Mouse (Mus musculus) kidney, embryonic 14.5 days (tissue): ENCODE measurements around the gene Il5. TPM values are rescaled to one million over a fixed set of nuclear protein-coding genes. Genes with fewer than 3 reads are reported as not detected.

Source experiments
- ATAC-seq: fragments of 200-750 bp; cut with Nextera tagmentation; 2 replicates; pipeline ENCODE4 v1.8.0; 2017; ENCODE audit warnings: moderate number of reproducible peaks, mild to moderate bottlenecking, moderate TSS enrichment, moderate library complexity; ENCODE audit not compliant: low FRiP score, low TSS enrichment
- H3K27ac ChIP-seq: fragments of 300-500 bp; sonication (generic); 2 replicates; pipeline ENCODE4 v1.5.1; 2014; ENCODE audit warnings: low read depth, mild to moderate bottlenecking, low read length, moderate library complexity, mixed read lengths
- H3K27me3 ChIP-seq: fragments of 300-500 bp; sonication (generic); 2 replicates; pipeline ENCODE4 v1.6.1; 2014; ENCODE audit warnings: mild to moderate bottlenecking, low read length; ENCODE audit not compliant: control insufficient read depth, insufficient read depth
- H3K36me3 ChIP-seq: fragments of 300-500 bp; sonication (generic); 2 replicates; pipeline ENCODE4 v1.6.1; 2014; ENCODE audit warnings: low read length, mixed read lengths; ENCODE audit not compliant: control insufficient read depth, insufficient read depth
- H3K4me1 ChIP-seq: fragments of 300-500 bp; sonication (generic); 2 replicates; pipeline ENCODE4 v1.6.1; 2014; ENCODE audit warnings: low read length, mixed read lengths; ENCODE audit not compliant: control insufficient read depth, insufficient read depth
- H3K4me2 ChIP-seq: fragments of 300-500 bp; sonication (generic); replicated peaks from 2 replicates; pipeline ENCODE4 v1.6.1; 2014; ENCODE audit warnings: low read depth, mild to moderate bottlenecking, low read length
- H3K4me3 ChIP-seq: fragments of 300-500 bp; sonication (generic); 2 replicates; pipeline ENCODE4 v1.5.1; 2014; ENCODE audit warnings: mild to moderate bottlenecking, low read length
- H3K9ac ChIP-seq: fragments of 300-500 bp; sonication (generic); 2 replicates; pipeline ENCODE4 v1.6.1; 2014; ENCODE audit warnings: low read depth, mild to moderate bottlenecking, low read length, moderate library complexity
- H3K9me3 ChIP-seq: fragments of 300-500 bp; sonication (generic); 2 replicates; pipeline ENCODE4 v1.6.1; 2016; ENCODE audit warnings: low read length; ENCODE audit not compliant: control insufficient read depth
- WGBS: fragments of 180-500 bp; shearing (Covaris S2); extraction: QIAGEN DNeasy Blood & Tissue Kit; methylation state at CpG from one replicate; pipeline ENCODE4 v1.1.7; 2014; 5-methylcytosine and 5-hydroxymethylcytosine counted together
- polyA plus RNA-seq: library from polyadenylated mRNA; unstranded; fragments of >200 nt; fragmentation: Nextera tagmentation; extraction: Ambion mirVana; gene quantifications from 2 replicates; pipeline ENCODE4 v1.2.1, GENCODE M21; 2014

The Il5 gene
- not detected in 2 replicates for polyA plus RNA-seq

DNA sequence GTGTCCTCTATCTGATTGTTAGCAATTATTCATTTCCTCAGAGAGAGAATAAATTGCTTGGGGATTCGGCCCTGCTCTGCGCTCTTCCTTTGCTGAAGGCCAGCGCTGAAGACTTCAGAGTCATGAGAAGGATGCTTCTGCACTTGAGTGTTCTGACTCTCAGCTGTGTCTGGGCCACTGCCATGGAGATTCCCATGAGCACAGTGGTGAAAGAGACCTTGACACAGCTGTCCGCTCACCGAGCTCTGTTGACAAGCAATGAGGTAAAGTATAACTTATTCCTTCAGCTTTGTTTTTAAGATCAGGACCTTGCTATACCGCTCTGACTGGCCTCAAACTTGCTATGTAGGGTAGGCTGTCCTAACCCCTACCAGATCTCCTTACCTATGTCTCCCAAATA lies at the start of gene Il5:
Gene Il5 (plus strand): TSS at position 80 of the 400 bp plus-strand sequence.
- no peak for ATAC-seq
- Histone ChIP-seq H3K4me2 (no peak within 1 kb of the TSS), H3K9ac (no peak within 1 kb of the TSS), H3K27me3 (no peaks in the 10 kb centered on the region), H3K9me3 (no peaks in the 10 kb centered on the region), H3K36me3 (no peaks in the 10 kb centered on the region), H3K4me3 (no peak within 1 kb of the TSS), H3K27ac (no peak within 1 kb of the TSS), H3K4me1 (no peaks in the 10 kb centered on the region)
- whole genome bisulfite sequencing: 72% methylated on average over 6 of the region's 6 CpGs

DNA sequence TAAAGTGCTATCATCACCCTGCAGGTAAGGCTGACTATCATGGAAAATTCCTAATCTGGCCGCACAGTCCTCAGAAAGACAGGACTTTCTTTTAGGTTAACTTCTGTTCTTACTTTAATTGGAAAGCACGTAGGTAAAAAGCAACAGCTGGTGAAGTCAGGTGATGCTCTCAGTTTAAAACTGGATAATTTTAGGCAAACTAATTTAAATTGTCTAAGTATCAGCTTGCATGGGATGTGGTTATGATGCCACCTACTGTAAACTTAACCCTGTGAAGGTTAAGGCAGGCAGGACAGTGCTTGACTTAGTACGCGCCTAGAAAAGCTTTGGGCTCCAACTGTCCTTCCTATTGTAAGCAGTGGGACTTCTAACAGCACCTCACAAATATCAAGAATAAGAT lies 49.2 kb upstream of the Il5 start:
- WGBS: 96% methylated on average over 4 of the region's 4 CpGs
- no peak for ATAC-seq
- H3K36me3 ChIP-seq: peaks cover 54% of the 10 kb centered on the region

DNA sequence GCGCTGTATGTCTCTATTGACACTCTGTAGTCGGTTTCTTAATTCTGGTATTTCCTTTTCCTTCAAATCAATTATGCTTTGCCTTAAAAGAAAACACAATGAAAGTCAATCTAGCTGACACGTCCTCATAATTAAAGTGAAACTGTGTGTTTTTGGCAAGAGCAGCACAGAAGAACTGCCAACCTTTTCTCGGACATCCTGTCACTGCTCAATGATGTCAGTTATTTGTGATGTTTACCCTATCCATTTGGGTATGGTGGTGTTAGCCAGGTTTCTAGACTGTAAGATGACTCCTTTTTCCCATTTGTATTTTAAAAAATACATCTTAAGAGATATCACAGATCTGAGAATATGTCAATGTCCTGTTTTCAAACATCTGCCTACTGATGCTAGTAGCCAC lies 40.5 kb upstream of the Il5 start:
- Histone ChIP-seq H3K4me2 (no peak overlapping the region), H3K9me3 (no peaks in the 10 kb centered on the region), H3K36me3 (peaks cover 50% of the 10 kb centered on the region), H3K4me1 (no peaks in the 10 kb centered on the region), H3K27me3 (no peaks in the 10 kb centered on the region), H3K4me3 (no peak overlapping the region), H3K9ac (no peak overlapping the region), H3K27ac (no peak overlapping the region)
- no peak for ATAC-seq
- 82% methylated on average over 4 of the region's 4 CpGs for WGBS

More for the DNA sequence above, 49.2 kb upstream of the Il5 start:
- Histone ChIP-seq H3K4me1 (no peaks in the 10 kb centered on the region), H3K9ac (no peak overlapping the region), H3K9me3 (no peaks in the 10 kb centered on the region), H3K27ac (no peak overlapping the region), H3K27me3 (no peaks in the 10 kb centered on the region), H3K4me2 (no peak overlapping the region), H3K4me3 (no peak overlapping the region)

DNA sequence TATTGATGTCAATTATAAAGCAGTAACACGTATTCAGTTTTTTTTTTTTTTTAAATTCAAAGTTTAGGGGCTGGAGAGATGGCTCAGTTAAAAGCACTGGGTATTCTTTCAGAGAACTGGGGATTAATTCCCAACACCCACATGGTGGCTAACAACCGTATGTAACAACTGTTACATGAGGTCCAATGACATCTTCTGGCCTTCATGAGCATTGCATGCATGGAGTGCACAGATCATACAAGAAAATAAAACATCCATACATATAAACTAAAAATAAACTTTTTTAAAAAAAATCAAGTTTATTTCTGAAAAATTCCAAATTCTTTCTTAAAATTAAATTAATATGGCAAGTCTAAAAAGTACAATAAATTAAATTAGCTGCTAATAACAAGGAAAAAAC lies 38.9 kb upstream of the Il5 start:
- Histone ChIP-seq H3K4me3 (no peak overlapping the region), H3K36me3 (peaks cover 48% of the 10 kb centered on the region)

DNA sequence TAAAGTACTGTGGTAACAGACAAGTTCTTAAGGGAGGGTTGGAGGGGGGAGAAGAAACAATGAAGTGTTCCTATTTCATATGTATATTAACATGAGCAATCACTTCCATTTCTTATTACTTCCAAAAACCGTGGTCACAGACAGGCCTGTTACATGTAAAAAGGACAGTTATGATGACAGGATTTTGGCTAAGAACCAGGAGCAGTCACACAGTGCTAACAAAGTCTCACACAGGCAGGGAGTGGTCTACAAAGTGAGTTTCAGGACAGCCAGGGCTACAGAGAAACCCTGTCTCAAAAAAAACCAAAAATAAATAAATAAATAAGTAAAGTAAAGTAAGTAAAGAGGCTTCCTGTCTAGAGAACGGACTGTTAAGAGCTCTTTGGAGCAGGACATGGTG lies 38.4 kb upstream of the Il5 start:
- 77% methylated on average over 2 of the region's 2 CpGs for WGBS

More for the DNA sequence above, 38.9 kb upstream of the Il5 start:
- H3K4me1 ChIP-seq: no peaks in the 10 kb centered on the region
- ATAC-seq: no peak
- no peaks in the 10 kb centered on the region for H3K9me3 ChIP-seq
- H3K27ac ChIP-seq: no peak overlapping the region
- no peaks in the 10 kb centered on the region for H3K27me3 ChIP-seq
- 96% methylated on average over 2 of the region's 2 CpGs for WGBS
- no peak overlapping the region for H3K4me2 ChIP-seq
- H3K9ac ChIP-seq: no peak overlapping the region

DNA sequence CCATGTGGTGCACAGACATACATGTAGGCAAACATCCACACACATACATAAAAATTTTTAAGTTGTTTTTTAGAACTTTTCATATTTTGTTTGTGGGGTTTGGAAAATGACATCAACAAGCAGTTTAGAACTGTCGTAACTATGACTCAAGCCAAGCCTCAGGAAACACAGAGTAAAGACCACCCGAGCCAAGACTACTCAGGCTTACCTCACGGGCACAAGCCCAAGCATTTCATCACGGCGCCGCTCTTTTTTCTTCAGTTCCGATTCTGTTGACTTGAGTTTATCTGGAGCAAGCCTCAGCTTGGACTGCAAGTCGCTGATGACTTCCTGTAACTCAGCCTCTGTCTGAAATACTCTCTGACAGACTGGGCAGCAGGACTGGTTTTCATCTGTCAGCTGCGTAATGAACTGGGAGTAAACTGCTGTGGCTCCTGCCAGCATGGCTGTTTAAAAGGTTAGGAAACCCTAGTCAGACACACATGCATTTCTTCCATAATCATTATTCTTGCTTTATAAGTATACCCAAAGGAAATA lies 37.5 kb upstream of the Il5 start:
- Histone ChIP-seq H3K9ac (no peak overlapping the region), H3K36me3 (peaks cover 49% of the 10 kb centered on the region), H3K4me1 (no peaks in the 10 kb centered on the region), H3K9me3 (no peaks in the 10 kb centered on the region), H3K4me2 (no peak overlapping the region), H3K4me3 (no peak overlapping the region), H3K27ac (no peak overlapping the region), H3K27me3 (no peaks in the 10 kb centered on the region)
- no peak for ATAC-seq
- 92% methylated on average over 9 of the region's 9 CpGs for WGBS

More for the DNA sequence above, 38.4 kb upstream of the Il5 start:
- Histone ChIP-seq H3K9ac (no peak overlapping the region), H3K4me3 (no peak overlapping the region), H3K4me2 (no peak overlapping the region), H3K27ac (no peak overlapping the region), H3K9me3 (no peaks in the 10 kb centered on the region), H3K36me3 (peaks cover 45% of the 10 kb centered on the region), H3K27me3 (no peaks in the 10 kb centered on the region), H3K4me1 (no peaks in the 10 kb centered on the region)
- ATAC-seq: no peak

DNA sequence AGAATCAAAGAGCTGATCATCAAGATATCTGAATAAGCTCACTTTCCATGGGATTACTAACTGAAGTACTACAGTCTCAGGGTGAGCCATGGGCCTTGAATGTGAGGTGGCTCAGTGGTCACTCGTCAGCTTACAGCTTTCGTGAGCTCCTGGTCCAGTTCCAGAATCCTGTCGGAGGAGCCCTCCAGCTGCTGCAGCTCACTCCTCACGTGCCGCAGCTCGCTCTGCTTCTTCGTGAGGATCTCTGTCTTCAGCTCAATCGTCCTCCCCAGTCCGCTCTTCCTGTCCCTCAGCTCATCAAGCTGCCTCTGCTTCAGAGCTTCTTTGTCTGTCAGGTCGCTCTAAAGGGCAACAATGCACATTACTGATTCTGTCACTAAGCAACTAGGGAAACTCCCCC lies 28.6 kb upstream of the Il5 start:
- Histone ChIP-seq H3K4me3 (no peak overlapping the region), H3K9ac (no peak overlapping the region), H3K27ac (no peak overlapping the region), H3K27me3 (no peaks in the 10 kb centered on the region), H3K36me3 (peaks cover 42% of the 10 kb centered on the region), H3K9me3 (no peaks in the 10 kb centered on the region), H3K4me2 (no peak overlapping the region), H3K4me1 (no peaks in the 10 kb centered on the region)
- 56% methylated on average over 10 of the region's 10 CpGs for WGBS
- ATAC-seq: no peak

DNA sequence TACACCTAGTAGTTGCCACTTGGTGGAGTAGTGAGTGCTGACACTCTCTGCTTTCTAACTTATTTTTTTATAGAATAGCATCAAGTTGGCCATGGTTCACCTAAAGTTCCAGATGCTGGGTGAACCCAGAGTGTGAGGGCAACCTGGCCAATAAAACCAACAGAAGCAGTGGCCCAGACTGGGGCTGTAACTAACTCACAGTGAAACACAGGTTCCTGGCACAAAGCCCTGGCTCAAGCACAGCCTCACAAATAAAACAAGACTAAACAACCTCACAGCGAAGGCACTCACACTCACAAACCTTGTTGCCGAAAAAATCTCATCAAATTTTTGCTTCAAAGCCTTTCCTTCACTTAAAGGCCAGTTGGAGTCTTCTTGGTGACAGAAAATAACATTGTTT lies 22.1 kb upstream of the Il5 start:
- H3K36me3 ChIP-seq: peaks cover 47% of the 10 kb centered on the region
- no peak for ATAC-seq
- WGBS: 95% methylated on average over 2 of the region's 2 CpGs

DNA sequence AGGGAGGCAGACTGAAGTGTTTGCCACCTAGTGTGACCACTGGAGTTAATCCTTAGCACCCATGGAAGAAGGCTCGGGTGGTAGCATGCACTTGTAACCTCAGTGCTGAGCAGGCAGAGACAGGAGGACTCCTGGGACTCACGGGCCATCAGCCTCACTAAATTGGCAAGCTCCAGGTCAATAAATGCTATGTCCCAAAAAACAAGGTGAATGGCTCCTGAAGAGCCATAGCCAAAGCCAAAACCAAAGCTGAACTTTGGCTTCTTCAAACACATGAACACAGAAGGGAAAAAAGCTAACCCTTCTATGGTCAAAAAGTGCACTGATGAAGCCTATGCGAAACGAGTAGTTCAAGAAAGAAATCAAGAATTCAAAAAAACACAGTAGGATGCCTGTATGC lies 21.2 kb upstream of the Il5 start:
- no peak for ATAC-seq
- H3K36me3 ChIP-seq: peaks cover 45% of the 10 kb centered on the region
- 91% methylated on average over 4 of the region's 4 CpGs for WGBS

More for the DNA sequence above, 22.1 kb upstream of the Il5 start:
- no peak overlapping the region for H3K9ac ChIP-seq
- no peaks in the 10 kb centered on the region for H3K4me1 ChIP-seq
- no peak overlapping the region for H3K4me3 ChIP-seq
- H3K27me3 ChIP-seq: no peaks in the 10 kb centered on the region
- H3K9me3 ChIP-seq: no peaks in the 10 kb centered on the region
- no peak overlapping the region for H3K4me2 ChIP-seq
- no peak overlapping the region for H3K27ac ChIP-seq

More for the DNA sequence above, 21.2 kb upstream of the Il5 start:
- no peak overlapping the region for H3K27ac ChIP-seq
- no peak overlapping the region for H3K4me3 ChIP-seq
- no peaks in the 10 kb centered on the region for H3K9me3 ChIP-seq
- H3K27me3 ChIP-seq: no peaks in the 10 kb centered on the region
- H3K9ac ChIP-seq: no peak overlapping the region
- no peak overlapping the region for H3K4me2 ChIP-seq
- H3K4me1 ChIP-seq: no peaks in the 10 kb centered on the region
